Mouse (Mus musculus) ES-Bruce4 (cell line): Measurements from ENCODE around the gene Abca3. TPM values are rescaled to one million over a fixed set of nuclear protein-coding genes. Genes with fewer than 3 reads are reported as not detected.

Source experiments
- H3K27ac ChIP-seq: 2 replicates; pipeline ENCODE4 v1.5.1; 2012; ENCODE audit warnings: low read length, inconsistent platforms; ENCODE audit not compliant: insufficient read depth
- H3K27me3 ChIP-seq: 2 replicates; pipeline ENCODE4 v1.6.1; 2012; ENCODE audit warnings: mild to moderate bottlenecking, low read length, inconsistent platforms; ENCODE audit not compliant: control insufficient read depth, poor library complexity, insufficient read depth, severe bottlenecking
- H3K36me3 ChIP-seq: 2 replicates; pipeline ENCODE4 v1.6.1; 2012; ENCODE audit warnings: inconsistent platforms, mild to moderate bottlenecking, low read length, moderate library complexity; ENCODE audit not compliant: control insufficient read depth, poor library complexity, insufficient read depth, severe bottlenecking
- H3K4me1 ChIP-seq: one replicate; pipeline ENCODE4 v1.8.1; 2011; ENCODE audit warnings: low read length; ENCODE audit not compliant: control insufficient read depth, insufficient read depth
- H3K4me3 ChIP-seq: 2 replicates; pipeline ENCODE4 v1.5.1; 2011; ENCODE audit warnings: low read depth, mild to moderate bottlenecking, low read length
- H3K9ac ChIP-seq: 2 replicates; pipeline ENCODE4 v1.6.1; 2012; ENCODE audit warnings: low read depth, mild to moderate bottlenecking, inconsistent platforms; ENCODE audit not compliant: poor library complexity, severe bottlenecking
- H3K9me3 ChIP-seq: replicated peaks from 2 replicates; pipeline ENCODE4 v1.6.1; 2012; ENCODE audit warnings: mild to moderate bottlenecking, low read length, inconsistent platforms; ENCODE audit not compliant: control insufficient read depth, poor library complexity, insufficient read depth, severe bottlenecking
- CTCF ChIP-seq: IDR thresholded peaks from one replicate; pipeline ENCODE4 v1.8.1; 2011; ENCODE audit warnings: low read depth, low read length
- EP300 ChIP-seq: IDR thresholded peaks from 2 replicates; pipeline ENCODE4 v1.6.1; 2011; ENCODE audit warnings: low read depth, low read length; ENCODE audit not compliant: insufficient read depth
- POLR2A ChIP-seq: IDR thresholded peaks from one replicate; pipeline ENCODE4 v1.8.1; 2011; ENCODE audit warnings: low read length; ENCODE audit not compliant: insufficient read depth
- polyA plus RNA-seq: library from polyadenylated mRNA; stranded (reverse); fragments of >200 nt; gene quantifications from 2 replicates; pipeline ENCODE4 v1.2.4, GENCODE M21; 2011; ENCODE audit warnings: low read depth; ENCODE audit not compliant: missing spikeins, insufficient read depth, insufficient read length

Gene Abca3
- polyA plus RNA-seq, 1 experiment = 15.4 TPM

- Histone ChIP-seq H3K27ac (peak overlapping the region; percentile 54), H3K27me3 (no peaks in the 10 kb centered on the region), H3K4me3 (peak overlapping the region; percentile 85), H3K9ac (peak overlapping the region; percentile 63), H3K9me3 (no peaks in the 10 kb centered on the region), H3K4me1 (no peaks in the 10 kb centered on the region), H3K36me3 (peaks cover 31% of the 10 kb centered on the region)
- TF ChIP-seq POLR2A (no peak), CTCF (peak; percentile 54), EP300 (no peak)
Measured at GRCm38 (mm10) chr17:24413557-24414211, 61.9 kb downstream of the Abca3 start.

GRCm38 (mm10) chr17:24414230-24414976 lies 62.7 kb downstream of the Abca3 start, which contains the start of gene Rnps1:
Gene Rnps1, plus strand, starts transcription at chr17:24414565.
- H3K27ac ChIP-seq = peak within 1 kb of the TSS; percentile 54
- H3K4me3 ChIP-seq = peak within 1 kb of the TSS; percentile 97
- TF ChIP-seq EP300 = peak; percentile 31; the same call in 1 of the 2 replicates
- no peak for TF ChIP-seq CTCF
- peak; percentile 87 for TF ChIP-seq POLR2A
- peaks cover 38% of the 10 kb centered on the region for H3K36me3 ChIP-seq
- no peaks in the 10 kb centered on the region for H3K9me3 ChIP-seq
- no peaks in the 10 kb centered on the region for H3K4me1 ChIP-seq
- peak within 1 kb of the TSS; percentile 80 for H3K9ac ChIP-seq
- H3K27me3 ChIP-seq = no peaks in the 10 kb centered on the region

GRCm38 (mm10) chr17:24415011-24415410 lies 63.3 kb downstream of the Abca3 start:
- TF ChIP-seq CTCF = no peak
- TF ChIP-seq POLR2A = no peak
- no peak for TF ChIP-seq EP300
- no peaks in the 10 kb centered on the region for H3K27me3 ChIP-seq
- H3K36me3 ChIP-seq = peaks cover 44% of the 10 kb centered on the region
- H3K9ac ChIP-seq = peak overlapping the region; percentile 80
- H3K4me1 ChIP-seq = no peaks in the 10 kb centered on the region
- peak overlapping the region; percentile 97 for H3K4me3 ChIP-seq
- no peaks in the 10 kb centered on the region for H3K9me3 ChIP-seq
- peak overlapping the region; percentile 17; the same call in 1 of the 2 replicates for H3K27ac ChIP-seq

GRCm38 (mm10) chr17:24416051-24416652 lies 64.4 kb downstream of the Abca3 start:
- TF ChIP-seq POLR2A (no peak), EP300 (no peak), CTCF (no peak)
- H3K4me1 ChIP-seq = no peaks in the 10 kb centered on the region
- no peak overlapping the region for H3K27ac ChIP-seq
- H3K36me3 ChIP-seq = peaks cover 55% of the 10 kb centered on the region
- H3K9me3 ChIP-seq = no peaks in the 10 kb centered on the region
- no peaks in the 10 kb centered on the region for H3K27me3 ChIP-seq
- peak overlapping the region; percentile 49 for H3K4me3 ChIP-seq
- peak overlapping the region; percentile 80 for H3K9ac ChIP-seq

- TF ChIP-seq POLR2A (no peak), EP300 (no peak), CTCF (no peak)
- H3K36me3 ChIP-seq = peaks cover 66% of the 10 kb centered on the region
- H3K4me3 ChIP-seq = no peak overlapping the region
- H3K4me1 ChIP-seq = no peaks in the 10 kb centered on the region
- no peak overlapping the region for H3K9ac ChIP-seq
- no peak overlapping the region for H3K27ac ChIP-seq
- H3K27me3 ChIP-seq = no peaks in the 10 kb centered on the region
- no peaks in the 10 kb centered on the region for H3K9me3 ChIP-seq
Measured at GRCm38 (mm10) chr17:24423114-24423513, 71.4 kb downstream of the Abca3 start.
